Mouse (Mus musculus): Measurements from ENCODE around the gene Ncam1.

The Ncam1 gene

GRCm38 (mm10) chr9:49504658-49505057 is 294.1 kb downstream of the Ncam1 start:
- DNase-seq (ENCODE audit: low spot score): no peak

- no peak for DNase-seq (ENCODE audit: low spot score)
These were observed 296.5 kb downstream of the Ncam1 start for GRCm38 (mm10) chr9:49502245-49502644.

DNA sequence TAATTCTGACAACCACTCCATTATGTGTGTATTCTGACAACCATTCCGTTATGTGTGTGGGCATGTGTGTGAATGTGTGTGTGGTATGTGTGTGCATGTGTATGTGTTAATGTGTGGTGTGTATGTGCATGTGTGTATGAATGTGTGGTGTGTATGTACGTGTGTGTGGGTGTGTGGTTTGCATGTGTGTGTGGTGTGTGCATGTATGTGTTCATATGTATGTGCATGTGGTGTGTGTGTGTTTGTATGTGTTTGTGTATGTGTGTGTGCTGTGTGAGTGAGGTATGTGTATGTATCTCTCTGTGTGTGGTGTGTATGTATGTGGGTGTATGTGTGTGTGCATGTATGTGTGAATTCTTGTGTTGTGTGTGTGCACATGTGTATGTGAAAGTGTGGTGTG is 298.8 kb downstream of the Ncam1 start:
- no peak for DNase-seq (ENCODE audit: low spot score)

DNA sequence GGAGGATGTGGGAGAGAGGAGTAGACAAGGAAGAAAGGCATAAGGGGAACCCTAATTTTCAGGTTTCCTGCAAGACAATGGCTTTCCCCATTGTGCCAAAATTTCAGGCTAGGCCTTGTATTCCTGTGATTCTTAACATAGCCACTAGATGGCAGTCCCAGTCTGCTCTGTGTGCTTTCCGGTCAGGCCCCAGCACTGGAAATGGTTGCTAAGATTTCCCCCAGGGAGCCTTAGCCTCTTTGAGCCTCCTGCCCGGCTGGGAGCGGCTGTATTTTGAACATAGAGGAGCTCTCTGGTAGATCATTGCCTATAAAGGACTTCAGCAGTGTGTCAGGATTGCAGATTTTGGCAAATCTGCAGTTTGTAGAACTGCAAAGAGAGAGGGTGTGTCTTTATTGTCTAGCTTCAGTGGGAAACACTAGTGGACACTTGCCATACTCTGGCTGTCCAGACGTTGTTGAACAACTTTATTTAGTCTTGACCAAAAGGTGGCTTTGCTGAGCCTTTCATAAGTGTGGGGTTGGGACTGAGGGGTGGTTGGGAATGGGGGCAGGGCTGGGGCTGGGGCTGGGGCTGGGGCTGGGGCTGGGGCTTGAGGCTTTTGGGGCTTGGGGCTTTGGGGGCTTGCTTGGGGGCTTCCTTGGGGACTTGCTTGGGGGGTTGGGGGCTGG is 304.6 kb downstream of the Ncam1 start:
- peak; percentile 43 for DNase-seq (ENCODE audit: low spot score)

DNA sequence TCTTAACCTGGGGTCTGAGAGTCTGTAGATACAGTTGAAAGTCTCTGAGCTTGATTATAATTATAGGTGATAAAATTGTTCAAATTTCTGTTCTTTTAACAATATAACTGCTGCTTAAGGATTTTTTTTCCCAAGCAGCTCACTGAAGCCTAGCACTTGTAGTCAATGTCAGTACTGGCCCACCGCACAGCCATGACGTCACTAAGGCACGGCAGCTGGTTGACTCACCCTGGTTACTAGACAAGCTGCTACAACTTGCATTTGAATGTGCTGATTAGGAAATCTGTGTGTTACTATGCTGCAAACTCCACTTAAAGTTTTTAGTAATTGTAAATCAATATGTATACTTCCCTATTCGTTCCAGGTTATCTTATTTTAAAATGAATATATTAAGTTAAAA is 308.1 kb downstream of the Ncam1 start:
- DNase-seq (ENCODE audit: low spot score): no peak

GRCm38 (mm10) chr9:49488912-49489895 is 309.5 kb downstream of the Ncam1 start:
- peak; percentile 62 for DNase-seq (ENCODE audit: low spot score)

DNA sequence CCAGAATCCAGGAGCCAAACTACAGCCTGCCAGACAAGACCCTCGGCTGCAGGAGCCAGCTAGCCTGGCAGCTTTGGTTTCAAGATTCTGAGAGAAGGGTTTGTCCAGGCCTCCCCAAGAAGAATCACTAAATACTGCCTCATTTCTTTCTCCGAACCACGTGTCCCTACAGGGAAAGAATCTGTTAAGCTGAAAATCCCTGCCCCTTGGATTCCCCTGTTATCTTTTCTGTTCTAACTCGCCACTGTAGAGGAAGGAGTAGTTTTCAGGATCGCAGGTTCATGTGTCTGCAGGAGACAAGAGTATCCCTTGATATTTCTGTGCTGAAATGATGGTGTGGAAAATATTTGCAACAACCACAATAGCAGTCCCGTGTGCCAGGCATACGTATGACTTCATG is 310.5 kb downstream of the Ncam1 start:
- DNase-seq (ENCODE audit: low spot score): no peak

- no peak for DNase-seq (ENCODE audit: low spot score)
These were observed 311.1 kb downstream of the Ncam1 start for GRCm38 (mm10) chr9:49487657-49487943.

- no peak for DNase-seq (ENCODE audit: low spot score)
These were observed 311.7 kb downstream of the Ncam1 start for GRCm38 (mm10) chr9:49486805-49487656.

GRCm38 (mm10) chr9:49485892-49486311 is 312.8 kb downstream of the Ncam1 start, which contains the start of gene Ttc12:
Ttc12 (minus strand) TSS chr9:49486225.
- DNase-seq (ENCODE audit: low spot score): peak; percentile 46

GRCm38 (mm10) chr9:49485250-49485891 is 313.4 kb downstream of the Ncam1 start:
- no peak for DNase-seq (ENCODE audit: low spot score)

GRCm38 (mm10) chr9:49483316-49483715 is 315.4 kb downstream of the Ncam1 start:
- DNase-seq (ENCODE audit: low spot score): no peak

- DNase-seq (ENCODE audit: low spot score): no peak
These were observed 326.6 kb downstream of the Ncam1 start for GRCm38 (mm10) chr9:49472126-49472525.

GRCm38 (mm10) chr9:49470946-49471345 is 327.8 kb downstream of the Ncam1 start:
- DNase-seq (ENCODE audit: low spot score): no peak

DNA sequence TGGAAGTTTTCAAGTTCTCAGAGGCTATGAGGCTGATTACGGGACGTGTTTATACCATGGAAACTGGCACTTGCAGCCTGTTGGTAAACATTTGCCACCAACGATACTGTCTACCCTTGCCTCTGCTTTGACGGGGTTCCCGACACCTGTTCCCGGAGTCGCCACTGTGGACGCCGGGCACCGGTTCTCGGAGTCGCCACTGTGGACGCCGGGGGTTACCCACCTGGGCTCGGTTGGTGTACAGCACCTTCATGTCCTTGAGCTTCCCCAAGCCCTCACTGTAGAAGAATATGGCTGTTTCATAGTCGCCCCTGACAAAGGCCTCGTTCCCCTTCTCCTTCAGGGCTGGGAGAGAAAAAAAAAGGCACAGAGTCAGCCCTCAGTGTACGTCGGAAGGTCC is 328.7 kb downstream of the Ncam1 start:
- DNase-seq (ENCODE audit: low spot score): no peak

GRCm38 (mm10) chr9:49456136-49456535 is 342.6 kb downstream of the Ncam1 start:
- no peak for DNase-seq (ENCODE audit: low spot score)

DNA sequence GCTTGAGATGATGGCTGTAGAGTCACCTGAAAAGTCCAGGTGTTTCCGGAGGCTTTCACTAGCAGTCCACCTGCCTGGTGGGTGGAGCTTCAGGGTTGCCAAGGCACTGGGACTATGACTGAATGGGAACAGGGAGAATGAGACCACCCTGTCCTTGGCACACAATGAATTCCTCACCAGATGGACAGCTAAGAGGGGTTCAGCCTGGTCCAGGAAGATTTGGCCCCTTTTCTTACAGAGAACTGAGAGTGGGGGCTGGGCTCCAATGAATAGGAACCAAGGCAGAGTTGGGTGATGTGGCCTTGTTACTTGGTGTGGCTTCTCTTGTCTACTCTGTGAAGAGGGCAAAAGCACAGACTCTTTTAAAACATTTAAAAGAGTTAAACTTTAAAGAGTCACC is 346.3 kb downstream of the Ncam1 start:
- DNase-seq (ENCODE audit: low spot score): no peak

Data from left cerebral cortex, adult 11 months (tissue).